Mouse (Mus musculus) thymus, adult 2 months (tissue): Measurements from ENCODE around the gene Osbpl3.

Source experiments
- CTCF ChIP-seq: fragments of 200-500 bp; IDR thresholded peaks from 2 replicates; pipeline ENCODE4 v1.5.1; 2012; ENCODE audit warnings: mild to moderate bottlenecking, control low read depth, low read length, moderate library complexity, borderline replicate concordance; ENCODE audit not compliant: control insufficient read depth, poor library complexity, insufficient read depth; ENCODE audit errors: extremely low read depth
- POLR2A ChIP-seq: fragments of 200-500 bp; IDR thresholded peaks from 2 replicates; pipeline ENCODE4 v1.6.1; 2012; ENCODE audit warnings: mild to moderate bottlenecking, low read length, control low read depth, moderate library complexity; ENCODE audit not compliant: control insufficient read depth, poor library complexity, insufficient read depth; ENCODE audit errors: extremely low read depth

GRCm38 (mm10) chr6:50395641-50396312 is 60.2 kb downstream of the Osbpl3 start:
- TF ChIP-seq CTCF (no peak), POLR2A (no peak)
